Mouse (Mus musculus) limb, embryonic 14.5 days (tissue): ENCODE data around the gene Deup1. TPM values are rescaled to one million over a fixed set of nuclear protein-coding genes. Genes with fewer than 3 reads are reported as not detected.

Experiments used
- ATAC-seq: fragments of 200-750 bp; cut with Nextera tagmentation; 2 replicates; pipeline ENCODE4 v1.8.0; 2017; ENCODE audit warnings: low read depth, moderate number of reproducible peaks, moderate TSS enrichment; ENCODE audit not compliant: low FRiP score
- DNase-seq: peaks from one replicate; pipeline ENCODE4 v3.0.0-alpha.2; 2015; ENCODE audit warnings: low spot score
- H3K27ac ChIP-seq: fragments of 300-500 bp; sonication (generic); replicated peaks from 2 replicates; pipeline ENCODE4 v1.5.1; 2014; ENCODE audit warnings: low read depth, mild to moderate bottlenecking, low read length, moderate library complexity, mixed read lengths
- H3K27me3 ChIP-seq: fragments of 300-500 bp; sonication (generic); 2 replicates; pipeline ENCODE4 v1.6.1; 2014; ENCODE audit warnings: low read length, mixed read lengths; ENCODE audit not compliant: control insufficient read depth, insufficient read depth
- H3K36me3 ChIP-seq: fragments of 300-500 bp; sonication (generic); 2 replicates; pipeline ENCODE4 v1.6.1; 2014; ENCODE audit warnings: mild to moderate bottlenecking, low read length, moderate library complexity, mixed read lengths; ENCODE audit not compliant: control insufficient read depth, insufficient read depth
- H3K4me1 ChIP-seq: fragments of 300-500 bp; sonication (generic); 2 replicates; pipeline ENCODE4 v1.6.1; 2014; ENCODE audit warnings: antibody characterized with exemption, low read length, mixed read lengths; ENCODE audit not compliant: control insufficient read depth, insufficient read depth
- H3K4me2 ChIP-seq: fragments of 300-500 bp; sonication (generic); replicated peaks from 2 replicates; pipeline ENCODE4 v1.6.1; 2014; ENCODE audit warnings: low read depth, mild to moderate bottlenecking, low read length, moderate library complexity; ENCODE audit not compliant: severe bottlenecking
- H3K4me3 ChIP-seq: fragments of 300-500 bp; sonication (generic); replicated peaks from 2 replicates; pipeline ENCODE4 v1.5.1; 2014; ENCODE audit warnings: low read length
- H3K9ac ChIP-seq: fragments of 300-500 bp; sonication (generic); 2 replicates; pipeline ENCODE4 v1.6.1; 2014; ENCODE audit warnings: mild to moderate bottlenecking, low read depth, low read length, moderate library complexity; ENCODE audit not compliant: severe bottlenecking
- H3K9me3 ChIP-seq: fragments of 300-500 bp; sonication (generic); 2 replicates; pipeline ENCODE4 v1.6.1; 2016; ENCODE audit warnings: low read length; ENCODE audit not compliant: control insufficient read depth
- POLR2A ChIP-seq: fragments of 200-500 bp; IDR thresholded peaks from 2 replicates; pipeline ENCODE4 v1.8.0; 2012; ENCODE audit warnings: inconsistent platforms, mild to moderate bottlenecking, moderate library complexity, borderline replicate concordance; ENCODE audit not compliant: insufficient read depth, insufficient read length; ENCODE audit errors: extremely low read depth
- WGBS: fragments of 180-500 bp; shearing (Covaris S2); extraction: QIAGEN DNeasy Blood & Tissue Kit; methylation state at CpG from one replicate; pipeline ENCODE4 v1.1.7; 2014; 5-methylcytosine and 5-hydroxymethylcytosine counted together
- polyA plus RNA-seq, 2 experiments: library from polyadenylated mRNA; depleted of rRNA in 1 of 2; stranded (reverse) in 1 of 2; unstranded in 1 of 2; fragments of >200 nt; fragmentation: Nextera tagmentation in 1 of 2; extraction: Ambion mirVana in 1 of 2; gene quantifications; 2 replicates each; pipeline versions ENCODE4 v1.2.1 to v1.2.3; 2012 to 2014

Gene Deup1
- polyA plus RNA-seq, 2 experiments: 0.10 TPM; not detected in 1

DNA sequence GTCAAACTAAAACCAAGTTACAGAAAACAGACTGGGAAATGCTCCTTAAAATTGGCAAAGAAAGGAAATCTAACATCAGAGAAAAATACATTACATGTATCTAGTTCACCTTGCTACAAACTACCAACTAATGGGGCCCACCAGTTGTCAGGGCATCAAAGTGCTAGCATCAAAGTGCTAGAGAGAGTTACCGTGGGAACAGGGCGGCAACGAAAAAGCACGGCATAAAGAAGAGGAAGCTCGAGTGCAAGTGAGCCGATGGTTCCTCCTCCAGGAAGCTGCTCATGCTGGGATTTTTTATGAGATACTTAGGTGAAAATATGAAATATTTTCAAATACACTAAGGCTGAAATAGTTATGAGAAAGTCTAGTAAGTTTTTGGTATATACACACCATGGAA lies 47.6 kb downstream of the Deup1 start:
- H3K4me2 ChIP-seq: no peak overlapping the region
- no peak overlapping the region for H3K27ac ChIP-seq
- no peaks in the 10 kb centered on the region for H3K27me3 ChIP-seq
- no peaks in the 10 kb centered on the region for H3K4me1 ChIP-seq
- DNase-seq: no peak
- ATAC-seq: no peak
- H3K4me3 ChIP-seq: no peak overlapping the region
- WGBS: 38% methylated on average over 6 of the region's 6 CpGs
- no peak for TF ChIP-seq POLR2A
- no peaks in the 10 kb centered on the region for H3K36me3 ChIP-seq
- H3K9me3 ChIP-seq: no peaks in the 10 kb centered on the region
- no peak overlapping the region for H3K9ac ChIP-seq

GRCm38 (mm10) chr9:15578946-15579345 lies 48.8 kb downstream of the Deup1 start:
- DNase-seq (no peak), ATAC-seq (no peak)
- no peak overlapping the region for H3K9ac ChIP-seq
- H3K9me3 ChIP-seq: no peaks in the 10 kb centered on the region
- H3K27ac ChIP-seq: no peak overlapping the region
- no peak for TF ChIP-seq POLR2A
- H3K27me3 ChIP-seq: no peaks in the 10 kb centered on the region
- H3K4me3 ChIP-seq: no peak overlapping the region
- 86% methylated on average over 9 of the region's 9 CpGs for WGBS
- H3K4me2 ChIP-seq: no peak overlapping the region
- H3K4me1 ChIP-seq: 0 out of 2 replicates have a peak, but pooled peaks cover 7% of the 10 kb centered on the region
- no peaks in the 10 kb centered on the region for H3K36me3 ChIP-seq

DNA sequence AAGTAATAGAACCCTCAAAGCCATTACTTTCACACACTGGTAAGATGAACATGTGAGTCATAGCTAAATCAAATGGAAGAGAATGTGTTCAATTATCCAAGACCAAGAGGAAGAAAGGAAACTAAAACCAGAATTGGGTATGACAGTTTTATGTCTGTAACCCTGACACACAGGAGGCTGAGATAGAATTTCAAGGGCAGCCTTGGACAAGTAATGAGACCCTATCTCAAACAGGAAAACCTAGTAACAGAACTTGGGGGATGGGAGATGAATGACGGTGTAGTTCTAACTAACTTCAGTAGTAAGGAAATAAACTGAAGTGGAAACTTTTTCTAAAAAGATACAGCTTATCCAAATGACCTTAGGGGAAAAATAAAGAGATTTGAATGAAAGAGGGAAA lies 49.3 kb downstream of the Deup1 start:
- H3K27ac ChIP-seq: no peak overlapping the region
- H3K9me3 ChIP-seq: no peaks in the 10 kb centered on the region
- DNase-seq (no peak), ATAC-seq (no peak)
- H3K4me3 ChIP-seq: no peak overlapping the region
- no peak for TF ChIP-seq POLR2A
- H3K4me2 ChIP-seq: no peak overlapping the region
- no peak overlapping the region for H3K9ac ChIP-seq
- no peaks in the 10 kb centered on the region for H3K36me3 ChIP-seq
- 0 out of 2 replicates have a peak, but pooled peaks cover 7% of the 10 kb centered on the region for H3K4me1 ChIP-seq
- 9% methylated on average over 1 of the region's 1 CpGs for WGBS
- H3K27me3 ChIP-seq: no peaks in the 10 kb centered on the region

- DNase-seq (peak; percentile 8), ATAC-seq (peak; percentile 41; the same call in 1 of the 2 replicates)
- 20% methylated on average over 13 of the region's 13 CpGs for WGBS
- no peak overlapping the region for H3K4me3 ChIP-seq
- H3K27me3 ChIP-seq: no peaks in the 10 kb centered on the region
- no peaks in the 10 kb centered on the region for H3K9me3 ChIP-seq
- H3K9ac ChIP-seq: no peak overlapping the region
- no peak overlapping the region for H3K4me2 ChIP-seq
- H3K27ac ChIP-seq: no peak overlapping the region
- no peaks in the 10 kb centered on the region for H3K36me3 ChIP-seq
- no peak for TF ChIP-seq POLR2A
- H3K4me1 ChIP-seq: 0 out of 2 replicates have a peak, but pooled peaks cover 7% of the 10 kb centered on the region
These were observed 52.8 kb downstream of the Deup1 start for GRCm38 (mm10) chr9:15574750-15575454.

GRCm38 (mm10) chr9:15562353-15562752 lies 65.4 kb downstream of the Deup1 start:
- Histone ChIP-seq H3K4me1 (no peaks in the 10 kb centered on the region), H3K9ac (no peak overlapping the region), H3K4me3 (no peak overlapping the region), H3K4me2 (no peak overlapping the region), H3K9me3 (no peaks in the 10 kb centered on the region), H3K27me3 (no peaks in the 10 kb centered on the region), H3K36me3 (no peaks in the 10 kb centered on the region), H3K27ac (no peak overlapping the region)
- DNase-seq (no peak), ATAC-seq (no peak)
- no peak for TF ChIP-seq POLR2A
- 90% methylated on average over 7 of the region's 7 CpGs for WGBS
